Mouse (Mus musculus) right cerebral cortex, adult 18-20 months (tissue): Measurements from ENCODE around the gene Pbx2.

Experiments used
- DNase-seq: peaks from one replicate; pipeline ENCODE4 v3.0.0; 2022; ENCODE audit warnings: mixed read lengths

Pbx2 gene

DNA sequence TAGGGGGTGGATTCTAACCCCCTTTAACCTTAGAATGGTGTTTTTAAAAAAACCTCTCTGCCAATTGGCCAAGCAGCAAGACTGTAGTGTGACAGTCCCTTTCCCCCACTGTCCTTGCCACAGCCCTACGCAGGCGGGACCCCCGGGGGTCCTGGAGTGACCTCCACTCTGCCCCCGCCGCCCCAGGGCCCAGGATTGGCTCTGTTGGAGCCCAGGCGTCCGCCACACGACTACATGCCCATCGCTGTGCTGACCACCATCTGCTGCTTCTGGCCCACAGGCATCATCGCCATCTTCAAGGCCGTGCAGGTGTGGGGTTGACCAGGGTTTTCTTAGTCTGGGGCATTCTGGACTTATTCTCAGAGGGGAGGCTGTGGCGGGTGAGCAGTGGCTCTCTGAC, 40.6 kb downstream of the Pbx2 start:
- DNase-seq = no peak

- DNase-seq = peak; percentile 94
These were observed 41.2 kb downstream of the Pbx2 start for GRCm38 (mm10) chr17:34632261-34632691.

DNA sequence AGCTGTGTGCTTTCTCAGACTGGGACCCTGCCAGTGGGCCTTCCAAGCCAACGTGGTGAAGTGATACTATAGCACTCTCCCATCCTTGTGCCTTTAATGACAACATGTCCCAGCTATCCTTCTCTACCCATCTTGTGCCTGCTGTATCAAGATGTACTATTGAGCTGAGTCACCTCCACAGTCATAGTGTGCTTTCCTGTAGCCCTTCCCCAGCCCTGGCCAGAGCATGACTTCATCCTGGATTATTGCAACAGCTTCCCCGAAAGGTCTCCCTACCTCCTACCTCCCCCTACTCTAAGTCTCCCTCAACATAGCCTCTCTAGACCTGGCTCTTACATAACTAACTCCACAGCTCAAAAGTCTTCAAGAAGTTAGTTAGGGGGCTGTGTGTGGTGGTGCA, 44.6 kb downstream of the Pbx2 start:
- no peak for DNase-seq

- no peak for DNase-seq
These were observed 46.4 kb downstream of the Pbx2 start for GRCm38 (mm10) chr17:34637459-34637858.

GRCm38 (mm10) chr17:34639461-34640255, 48.6 kb downstream of the Pbx2 start:
- DNase-seq = no peak

- DNase-seq = peak; percentile 72
These were observed 49.9 kb downstream of the Pbx2 start for GRCm38 (mm10) chr17:34640778-34641601.

- no peak for DNase-seq
These were observed 50.9 kb downstream of the Pbx2 start for GRCm38 (mm10) chr17:34641945-34642344.

DNA sequence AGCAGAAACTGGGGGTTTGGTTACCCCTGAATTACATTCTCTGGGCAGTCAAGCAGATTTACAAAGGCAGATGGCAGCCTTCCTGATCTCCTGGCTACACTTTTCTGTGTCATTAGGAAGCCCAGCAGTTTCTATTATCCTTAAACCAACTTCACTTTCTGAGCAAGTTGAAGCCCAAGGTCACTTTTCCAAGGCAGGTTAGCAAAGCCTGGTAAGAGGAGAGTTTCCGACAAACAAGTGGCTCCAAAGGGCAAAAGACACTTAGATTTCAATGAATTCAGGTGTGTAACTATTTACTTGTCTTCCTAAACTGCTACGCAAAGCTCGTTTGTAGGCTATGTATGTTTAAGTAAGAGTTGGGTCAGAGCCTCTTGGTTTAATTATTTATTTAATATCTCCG, 52.3 kb downstream of the Pbx2 start:
- no peak for DNase-seq

DNA sequence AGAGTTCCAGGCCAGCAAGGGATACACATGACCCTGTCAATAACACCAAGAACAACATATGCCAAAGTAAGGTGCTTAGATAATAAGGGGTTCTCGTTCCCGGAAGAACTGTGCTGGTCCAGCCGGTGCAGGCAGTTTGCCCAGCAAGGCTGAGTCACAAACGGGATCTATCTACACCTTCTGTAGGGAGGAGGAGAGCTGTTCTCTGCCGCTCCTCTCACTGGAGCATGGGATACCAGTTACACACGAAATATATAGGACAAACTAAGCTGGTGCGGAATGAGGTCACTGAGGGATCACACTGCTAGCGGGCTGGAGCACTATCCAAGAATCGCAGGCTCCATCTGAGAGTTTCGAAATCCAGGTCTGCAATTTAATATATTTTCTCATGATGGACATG, 52.9 kb downstream of the Pbx2 start:
- no peak for DNase-seq

- peak; percentile 97 for DNase-seq
These were observed 53.5 kb downstream of the Pbx2 start, which contains the start of gene Fkbpl for GRCm38 (mm10) chr17:34644608-34645007. Gene Fkbpl, plus strand, starts transcription at chr17:34644764.

DNA sequence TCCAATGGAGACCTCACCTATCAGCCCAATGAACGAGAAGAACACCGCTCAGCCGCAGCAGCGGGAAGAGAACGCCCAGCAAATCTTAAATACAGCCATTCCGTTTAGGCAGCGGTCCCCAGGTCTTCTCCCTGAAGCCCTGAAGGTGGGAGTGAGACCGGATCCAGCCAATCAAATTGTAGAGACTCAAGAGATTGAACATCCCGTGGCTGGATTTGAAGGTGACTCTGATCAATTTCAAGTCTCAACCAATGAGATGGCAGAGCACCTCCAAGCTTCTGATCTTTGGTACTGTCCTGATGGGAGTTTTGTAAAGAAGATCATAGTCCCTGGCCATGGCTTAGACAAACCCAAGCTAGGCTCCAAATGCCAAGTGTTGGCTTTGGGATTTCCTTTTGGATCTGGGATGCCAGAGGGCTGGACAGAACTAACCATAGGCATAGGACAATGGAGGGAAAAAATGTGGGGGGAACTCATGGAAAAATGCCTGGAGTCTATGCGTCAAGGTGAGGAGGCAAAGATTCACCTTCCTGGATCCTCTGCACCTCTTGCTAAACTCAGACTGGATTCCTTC, 54.3 kb downstream of the Pbx2 start:
- no peak for DNase-seq

- DNase-seq = no peak
These were observed 54.9 kb downstream of the Pbx2 start for GRCm38 (mm10) chr17:34645831-34646511.
